Mouse (Mus musculus) T-helper 17 cell (primary cell): Measurements from ENCODE around the gene Gm37240.

ENCODE experiments used
- in situ Hi-C, 2 experiments: fragments of 300-600 bp; cut with MboI, MseI; formaldehyde crosslinking; loops; 1 replicate in 1 of 2; 2 replicates in 1 of 2; pipeline ENCODE4 v1.15.1; 2025; ENCODE audit warnings: high pct_unique_total_duplicates in 2 of 2

Gm37240 gene

DNA sequence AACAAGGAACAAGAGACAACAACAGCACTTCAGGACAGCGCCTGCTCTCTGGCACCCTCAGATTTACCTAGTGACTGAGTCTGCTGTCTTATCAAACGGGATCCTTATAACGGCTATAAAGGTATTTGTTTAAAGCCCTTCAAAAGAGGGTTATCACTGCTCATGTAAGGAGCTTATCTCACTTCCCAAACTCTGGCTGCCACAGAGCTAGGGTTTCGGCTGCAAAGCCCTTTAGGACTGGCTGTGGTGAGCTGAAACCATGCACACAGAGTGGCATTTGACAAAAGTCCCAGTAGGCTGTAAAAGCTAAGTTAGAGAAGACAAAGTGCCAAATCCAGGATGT lies 1419.2 kb downstream of the Gm37240 start:
- in situ Hi-C loops: no loop called here

DNA sequence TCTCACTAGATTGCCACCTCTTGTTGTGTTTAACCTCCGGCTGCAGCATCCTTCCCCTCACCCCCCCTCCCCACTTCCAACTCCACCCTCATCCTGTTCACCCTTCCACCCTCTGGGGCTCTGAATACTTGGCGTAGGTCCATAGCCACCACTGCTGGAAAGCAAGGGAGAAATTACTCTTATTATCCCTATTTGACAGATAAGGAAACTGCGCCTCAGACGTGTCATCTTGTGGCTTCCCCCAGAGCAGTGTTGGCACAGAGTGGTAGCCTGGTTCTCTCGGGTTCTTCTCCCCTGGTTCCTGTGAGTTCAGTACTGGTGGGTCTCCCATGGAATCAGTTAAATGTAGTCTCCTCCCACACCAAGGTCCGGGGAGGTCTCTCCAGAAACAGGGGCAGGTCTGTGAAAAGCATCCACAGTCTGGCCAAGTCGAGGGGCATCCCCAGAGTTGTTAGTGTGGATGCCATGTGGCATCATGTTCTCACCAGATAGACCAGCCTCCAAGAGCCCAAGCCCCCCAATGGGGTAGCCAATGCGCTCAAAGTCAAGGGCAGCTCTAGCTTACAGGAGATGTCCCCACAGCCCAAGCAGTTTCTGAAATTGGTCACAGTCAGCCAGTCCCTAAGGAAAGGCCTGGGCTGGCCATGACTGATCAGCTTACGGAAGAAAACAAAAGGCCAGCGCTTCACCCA lies 1419.8 kb downstream of the Gm37240 start:
- in situ Hi-C loops: no loop called here

DNA sequence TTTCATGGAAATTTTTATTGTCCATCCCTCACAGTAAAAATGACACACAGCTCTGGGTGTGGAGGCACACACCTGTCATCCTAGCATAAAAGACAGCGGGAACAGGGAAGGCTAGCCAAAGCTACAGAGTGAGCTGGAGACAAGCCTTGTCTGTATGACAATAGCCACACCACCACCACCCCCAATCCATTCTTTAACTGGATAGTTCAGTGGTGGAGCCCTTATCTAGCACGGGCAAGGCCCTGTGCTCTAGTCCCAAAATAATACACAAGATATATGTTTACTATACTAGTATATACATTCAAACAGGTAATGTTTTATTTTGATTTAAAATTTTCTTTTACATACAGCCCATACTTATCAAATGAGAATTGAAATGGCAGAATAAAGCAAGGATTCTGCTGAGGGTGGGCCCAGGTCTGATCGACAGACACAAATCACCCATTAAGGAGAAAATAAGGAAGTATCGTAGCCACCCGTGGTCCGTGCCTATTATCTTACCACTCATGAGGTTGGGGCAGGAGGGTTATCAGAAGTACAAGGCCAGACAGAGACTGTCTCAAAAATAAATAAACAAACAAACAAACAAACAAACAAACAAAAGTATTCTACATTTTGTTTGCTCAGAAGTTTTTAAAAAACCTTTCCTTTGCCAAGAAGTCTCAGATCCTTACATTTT lies 1421.4 kb downstream of the Gm37240 start:
- in situ Hi-C loops: no loop called here

- in situ Hi-C loops: loop anchor here in 1 of 2 experiments (5.0 kb wide), 1 partner anchor 104 kb away; no protein-coding TSS in a partner anchor
These were observed 1425.6 kb downstream of the Gm37240 start for GRCm38 (mm10) chr3:84461687-84462086.

- in situ Hi-C loops: loop anchor here in 1 of 2 experiments (5.0 kb wide), 1 partner anchor 104 kb away; no protein-coding TSS in a partner anchor
These were observed 1426.4 kb downstream of the Gm37240 start for GRCm38 (mm10) chr3:84460952-84461351.

- in situ Hi-C loops: loop anchor here in 1 of 2 experiments (5.0 kb wide), 1 partner anchor 103 kb away; no protein-coding TSS in a partner anchor
These were observed 1426.8 kb downstream of the Gm37240 start for GRCm38 (mm10) chr3:84460499-84460898.

- in situ Hi-C loops: loop anchor here in 1 of 2 experiments (5.0 kb wide), 1 partner anchor 71 kb away; no protein-coding TSS in a partner anchor
These were observed 1431.4 kb downstream of the Gm37240 start for GRCm38 (mm10) chr3:84455733-84456417.

- in situ Hi-C loops: no loop called here
These were observed 1436.7 kb downstream of the Gm37240 start for GRCm38 (mm10) chr3:84450651-84451050.

DNA sequence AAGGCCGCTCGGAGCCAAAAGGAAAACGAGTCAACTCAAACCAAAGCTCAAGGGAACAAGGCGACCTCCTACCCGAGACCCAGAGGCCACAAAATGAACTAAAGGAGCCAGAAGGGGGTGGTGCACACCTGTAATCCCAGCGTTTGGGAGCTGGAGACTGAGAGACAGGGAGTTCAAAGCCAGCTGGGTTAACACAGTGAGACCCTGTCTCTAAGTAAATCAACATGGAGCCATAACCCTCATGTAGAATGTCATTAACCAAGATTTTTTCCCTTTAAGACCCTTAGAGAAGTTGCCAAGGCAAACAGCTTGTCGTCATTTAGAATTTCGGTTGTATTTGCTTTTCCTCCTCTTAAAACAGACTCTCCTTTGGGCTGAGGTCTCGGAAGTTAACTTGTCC lies 1438.3 kb downstream of the Gm37240 start:
- in situ Hi-C loops: no loop called here

DNA sequence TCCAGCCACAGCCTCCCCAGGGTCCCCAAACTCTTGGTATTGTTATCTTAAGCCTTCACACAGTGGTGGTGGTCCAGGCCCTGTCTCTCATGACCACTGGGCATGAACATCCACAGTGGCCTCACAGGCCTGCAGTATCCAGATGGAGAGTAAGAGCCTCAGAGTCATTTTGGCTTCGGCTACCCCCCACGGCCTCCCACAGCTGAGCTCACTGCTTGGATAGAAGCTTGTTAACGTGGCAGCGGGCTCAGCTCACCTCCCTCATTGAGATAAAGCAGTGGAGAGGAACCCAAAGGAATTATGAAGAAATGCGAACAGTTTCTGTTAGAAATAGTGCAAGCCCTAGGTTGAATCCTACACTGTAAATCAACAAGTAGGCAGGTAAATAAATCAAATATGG lies 1439.5 kb downstream of the Gm37240 start:
- in situ Hi-C loops: no loop called here
